Mouse (Mus musculus): Measurements from ENCODE around the gene Olfr1499. TPM values are rescaled to one million over a fixed set of nuclear protein-coding genes. Genes with fewer than 3 reads are reported as not detected.

Olfr1499 gene
- polyA plus RNA-seq (2012; rRNA removed), result not detected in 2 replicates

GRCm38 (mm10) chr19:13819347-13819746 lies at the start of gene Olfr1499:
Gene Olfr1499 (minus strand): TSS chr19:13819447.

DNA sequence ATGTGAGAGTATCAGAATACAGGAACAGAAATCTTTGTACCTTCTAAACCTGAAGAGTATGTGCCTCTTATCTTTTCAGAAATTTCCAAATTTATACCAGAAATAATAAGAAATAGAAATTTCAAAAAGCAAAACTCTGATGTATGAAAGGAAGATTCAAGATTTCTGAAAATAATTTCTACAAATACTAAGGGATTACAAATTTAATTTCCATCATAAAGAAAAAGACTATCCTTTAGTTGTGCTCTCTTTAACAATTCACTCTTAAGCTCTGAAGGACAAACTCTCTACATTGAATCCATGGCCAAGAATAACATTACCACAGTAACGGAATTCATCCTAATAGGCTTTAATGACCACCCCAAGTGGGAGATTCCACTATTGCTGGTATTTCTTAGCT lies 42.2 kb upstream of the Olfr1499 start, which contains the start of gene Olfr1502:
Gene Olfr1502 (plus strand): TSS at position 301 of the 400 bp plus-strand sequence.

DNA sequence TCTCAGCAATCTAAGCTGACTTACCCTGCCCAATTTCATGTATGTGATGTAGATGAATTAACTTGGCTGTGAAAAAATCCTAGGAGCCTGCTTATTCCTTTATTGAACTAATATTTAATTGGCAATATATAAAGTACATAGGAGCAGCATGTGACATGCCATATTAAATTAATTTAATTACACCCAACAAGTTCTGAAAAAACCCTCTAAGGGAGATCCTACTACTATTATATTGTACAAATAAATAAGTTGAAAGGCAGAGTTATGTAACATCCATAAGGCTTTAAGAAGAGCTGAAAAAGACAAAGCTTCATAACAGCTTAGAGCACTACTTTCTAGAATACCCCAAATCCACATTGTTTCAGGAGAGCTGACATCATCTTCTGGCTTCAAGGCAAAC lies 31.3 kb upstream of the Olfr1499 start, which contains the start of gene Olfr1501:
Gene Olfr1501 (minus strand): TSS at position 101 of the 400 bp plus-strand sequence.

GRCm38 (mm10) chr19:13830388-13830787 lies 11.1 kb upstream of the Olfr1499 start, which contains the start of gene Olfr1500:
Gene Olfr1500 (minus strand): TSS chr19:13830488.

DNA sequence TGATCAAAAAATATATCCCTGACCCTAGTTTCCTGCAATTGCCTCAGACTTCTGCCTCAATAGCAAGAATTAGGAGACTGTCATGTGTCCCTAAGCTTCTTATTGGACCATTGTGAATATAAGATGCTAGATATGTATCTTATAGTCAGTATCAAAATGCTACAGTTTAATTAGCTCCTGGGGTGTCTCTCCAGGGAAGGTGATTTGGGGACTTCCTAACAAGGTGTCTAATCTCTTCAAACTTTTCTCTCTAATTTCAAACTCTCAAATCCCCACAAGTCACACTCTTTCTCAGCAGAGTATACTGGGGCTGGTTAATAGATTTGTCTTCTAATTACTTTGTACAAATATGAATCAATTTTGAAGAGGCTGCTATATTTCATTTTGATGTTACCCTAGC lies 21.1 kb downstream of the Olfr1499 start, which contains the start of gene Olfr1497:
Gene Olfr1497 (minus strand): TSS at position 101 of the 400 bp plus-strand sequence.

DNA sequence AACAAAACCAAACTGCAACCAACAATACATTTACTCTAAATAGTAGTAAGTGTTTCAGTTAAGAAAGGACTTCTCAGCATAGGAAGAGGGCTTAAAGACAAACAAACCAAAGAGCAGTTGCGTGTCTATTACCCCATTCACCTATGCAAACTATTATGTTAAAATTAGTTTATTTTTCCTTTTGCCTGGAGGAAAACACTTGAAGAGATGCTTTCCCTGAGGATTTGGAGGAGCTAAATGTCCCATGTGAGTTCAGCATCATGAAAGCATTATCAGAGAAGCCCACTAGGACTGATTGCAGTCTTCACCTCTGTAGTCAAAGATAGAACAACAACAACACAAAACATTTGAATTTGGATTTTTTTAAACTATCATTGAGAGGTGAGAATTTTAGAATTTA lies 41.7 kb downstream of the Olfr1499 start, which contains the start of gene Olfr1496:
Gene Olfr1496 (plus strand): TSS at position 301 of the 400 bp plus-strand sequence.

GRCm38 (mm10) chr19:13764306-13764705 lies 54.9 kb downstream of the Olfr1499 start, which contains the start of gene Olfr1495:
Gene Olfr1495 (plus strand): TSS chr19:13764606.

Other genes starting within 250 kb of the Olfr1499 start
- gene Olfr1484, start 235.9 kb downstream of the Olfr1499 start, polyA plus RNA-seq (2012; rRNA removed), result not detected in 2 replicates
- gene Olfr1487, start 202.1 kb downstream of the Olfr1499 start, polyA plus RNA-seq (2012; rRNA removed), result not detected in 2 replicates
- not detected in 2 replicates for gene Olfr1489, start 187.8 kb downstream of the Olfr1499 start, polyA plus RNA-seq (2012; rRNA removed)
- gene Olfr1490, start 168.4 kb downstream of the Olfr1499 start, polyA plus RNA-seq (2012; rRNA removed), result not detected in 2 replicates
- not detected in 2 replicates for gene Olfr1491, start 122.2 kb downstream of the Olfr1499 start, polyA plus RNA-seq (2012; rRNA removed)
- gene Olfr1493-ps1, start 96.2 kb downstream of the Olfr1499 start, polyA plus RNA-seq (2012; rRNA removed), result not detected in 2 replicates
- gene Olfr1494, start 79.7 kb downstream of the Olfr1499 start, polyA plus RNA-seq (2012; rRNA removed), result not detected in 2 replicates
- gene Olfr1495, start 54.8 kb downstream of the Olfr1499 start, polyA plus RNA-seq (2012; rRNA removed), result not detected in 2 replicates
- not detected in 2 replicates for gene Olfr1496, start 41.6 kb downstream of the Olfr1499 start, polyA plus RNA-seq (2012; rRNA removed)
- gene Olfr1497, start 21.2 kb downstream of the Olfr1499 start, polyA plus RNA-seq (2012; rRNA removed), result not detected in 2 replicates
- gene Olfr1500, start 11.0 kb upstream of the Olfr1499 start, polyA plus RNA-seq (2012; rRNA removed), result not detected in 2 replicates
- not detected in 2 replicates for gene Olfr1501, start 31.2 kb upstream of the Olfr1499 start, polyA plus RNA-seq (2012; rRNA removed)
- gene Olfr1502, start 42.3 kb upstream of the Olfr1499 start, polyA plus RNA-seq (2012; rRNA removed), result not detected in 2 replicates
- not detected in 2 replicates for gene Olfr1504, start 78.5 kb upstream of the Olfr1499 start, polyA plus RNA-seq (2012; rRNA removed)
- gene Olfr1505, start 94.1 kb upstream of the Olfr1499 start, polyA plus RNA-seq (2012; rRNA removed), result not detected in 2 replicates